Mouse (Mus musculus) mouse trophoblast stem cell (cell line): ENCODE results near the gene Ism1.

Experiments used
- in situ Hi-C, 2 experiments: fragments of 300-500 bp; cut with MseI, MboI; formaldehyde crosslinking; loops; 2 replicates in 1 of 2; 3 replicates in 1 of 2; pipeline ENCODE4 v1.15.1; 2025

The Ism1 gene

GRCm38 (mm10) chr2:139804041-139804440 is 126.1 kb downstream of the Ism1 start:
- in situ Hi-C loops = no loop called here

GRCm38 (mm10) chr2:139807887-139808286 is 129.9 kb downstream of the Ism1 start:
- in situ Hi-C loops = no loop called here
